Mouse (Mus musculus): ENCODE data around the gene Syt17.
"Not testable (repeated sequence)": the region's sequence is repeated elsewhere in the genome, so short reads cannot be mapped to it uniquely, and the experiment has no call there.

Gene Syt17

GRCm38 (mm10) chr7:118380056-118380455 lies 68.0 kb downstream of the Syt17 start:
- no peak for DNase-seq (ENCODE audit: low spot score in 2 of 2)

DNA sequence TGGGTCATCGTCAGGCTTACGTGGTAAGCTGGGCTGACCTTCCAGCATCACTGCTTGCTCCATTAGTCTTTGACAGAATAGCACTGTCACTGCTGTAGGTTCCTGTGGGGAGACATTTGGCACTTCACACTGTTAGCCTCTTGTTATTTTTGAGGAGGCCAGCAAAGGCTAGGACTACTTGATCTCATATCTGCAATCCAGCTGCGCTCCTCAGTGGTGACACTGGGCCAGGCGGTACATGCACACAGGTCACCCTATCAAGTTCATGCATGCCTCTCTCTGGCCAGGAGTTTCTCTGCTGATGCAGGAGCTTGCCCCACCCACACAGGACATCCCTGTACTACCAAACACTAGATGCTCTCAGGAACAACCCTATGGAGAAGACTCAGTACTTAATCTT lies 71.4 kb downstream of the Syt17 start:
- DNase-seq (ENCODE audit: low spot score in 2 of 2): no peak

- no peak for DNase-seq (ENCODE audit: low spot score in 2 of 2)
These were observed 72.7 kb downstream of the Syt17 start for GRCm38 (mm10) chr7:118375341-118375740.

DNA sequence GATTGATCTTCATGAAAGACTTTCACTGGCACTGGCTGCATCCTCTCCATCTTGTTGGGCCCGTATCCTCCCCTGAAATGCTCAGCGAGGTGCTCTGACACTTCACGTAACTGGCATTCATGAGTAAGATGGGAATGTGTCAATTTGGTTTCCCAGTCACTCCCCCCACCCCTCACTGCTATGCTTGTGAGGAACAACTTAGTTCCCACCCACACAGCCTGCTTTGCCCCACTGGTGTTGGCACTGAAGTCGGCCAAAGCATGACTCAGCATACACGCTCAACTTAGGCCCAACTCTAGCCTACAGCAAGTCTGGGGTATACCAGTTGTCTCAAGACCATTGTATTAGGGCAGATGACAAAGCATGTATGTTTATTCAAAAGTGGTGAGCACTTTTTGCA lies 76.7 kb downstream of the Syt17 start:
- DNase-seq (ENCODE audit: low spot score in 2 of 2): no peak

DNA sequence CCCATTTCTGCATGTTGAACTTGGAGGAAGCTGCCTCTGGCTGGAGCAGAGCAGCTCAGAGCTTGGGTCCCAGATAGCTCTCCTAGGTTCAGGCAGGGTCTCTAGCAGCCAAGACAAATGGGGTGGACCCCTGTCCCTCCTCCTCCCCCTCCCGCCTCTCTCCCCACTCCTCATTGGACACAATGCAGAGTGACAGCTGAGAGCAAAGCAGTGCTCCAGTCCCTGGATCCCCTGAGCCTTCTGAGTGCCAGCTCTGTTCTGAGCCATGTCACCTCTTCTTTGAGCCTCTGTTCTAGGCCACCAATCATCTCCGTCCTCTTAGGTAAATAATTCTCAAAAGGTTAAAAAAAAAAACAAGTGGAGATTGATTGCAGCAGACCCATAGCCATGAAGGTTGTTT lies 78.3 kb downstream of the Syt17 start:
- no peak for DNase-seq (ENCODE audit: low spot score in 2 of 2)

- DNase-seq (ENCODE audit: low spot score in 2 of 2): no peak
These were observed 82.1 kb downstream of the Syt17 start for GRCm38 (mm10) chr7:118365902-118366301.

- DNase-seq (ENCODE audit: low spot score in 2 of 2): no peak
These were observed 82.8 kb downstream of the Syt17 start for GRCm38 (mm10) chr7:118365251-118365650.

GRCm38 (mm10) chr7:118364353-118365007 lies 83.5 kb downstream of the Syt17 start:
- peak; percentile 91 to 94 for DNase-seq (ENCODE audit: low spot score in 2 of 2)

DNA sequence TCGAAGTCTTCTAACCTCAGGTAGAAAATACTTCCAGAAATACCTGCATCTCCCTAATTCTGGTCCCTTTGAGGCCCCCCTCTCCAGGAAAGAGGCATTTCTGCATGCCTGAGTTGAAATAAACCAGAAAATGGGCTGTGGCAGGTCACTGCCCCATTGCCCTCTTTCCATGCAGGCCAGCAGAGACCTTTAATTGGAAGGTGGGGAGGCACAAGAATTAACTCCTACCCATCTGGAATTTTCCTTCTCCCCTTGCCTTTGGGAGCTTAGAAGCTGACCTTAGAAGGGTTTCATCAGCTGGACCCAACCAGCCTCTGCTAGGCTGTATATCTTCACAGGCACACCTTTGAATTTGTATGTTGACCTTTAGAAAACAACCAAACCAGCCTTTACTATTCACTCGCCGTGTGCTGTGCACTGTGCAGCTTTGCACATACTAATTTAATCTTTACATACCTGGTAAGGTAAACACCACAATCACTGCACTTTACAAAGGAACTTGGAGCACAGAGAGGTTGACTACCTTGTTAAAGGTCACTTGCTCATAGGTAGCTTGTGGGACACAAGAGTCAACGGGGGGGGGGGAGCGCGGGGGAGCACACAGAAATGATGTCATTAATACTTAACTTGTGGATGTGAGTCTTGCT lies 84.3 kb downstream of the Syt17 start:
- DNase-seq (ENCODE audit: low spot score in 2 of 2): no peak

DNA sequence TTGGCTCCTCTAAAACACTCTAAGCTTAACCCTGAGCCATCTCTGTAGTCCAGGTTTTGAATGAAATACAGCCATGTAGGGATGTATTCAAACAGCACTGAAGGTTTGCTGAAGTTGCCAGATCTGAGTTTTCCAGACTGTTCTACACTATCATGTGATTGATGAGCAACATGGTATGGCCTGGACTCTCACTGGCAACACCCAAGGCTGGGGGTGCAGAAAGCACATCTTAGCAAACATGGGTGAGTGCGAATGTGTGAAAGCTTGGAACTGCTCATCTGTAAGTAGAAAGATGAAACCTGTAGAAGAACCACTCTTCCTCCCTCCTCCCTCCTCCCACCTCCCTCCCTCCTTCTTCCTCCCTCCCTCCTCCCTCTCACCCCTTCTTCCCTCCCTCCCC lies 85.1 kb downstream of the Syt17 start:
- no peak for DNase-seq (ENCODE audit: low spot score in 2 of 2)

- DNase-seq (ENCODE audit: low spot score in 2 of 2): no peak
These were observed 85.8 kb downstream of the Syt17 start for GRCm38 (mm10) chr7:118362258-118362657.

DNA sequence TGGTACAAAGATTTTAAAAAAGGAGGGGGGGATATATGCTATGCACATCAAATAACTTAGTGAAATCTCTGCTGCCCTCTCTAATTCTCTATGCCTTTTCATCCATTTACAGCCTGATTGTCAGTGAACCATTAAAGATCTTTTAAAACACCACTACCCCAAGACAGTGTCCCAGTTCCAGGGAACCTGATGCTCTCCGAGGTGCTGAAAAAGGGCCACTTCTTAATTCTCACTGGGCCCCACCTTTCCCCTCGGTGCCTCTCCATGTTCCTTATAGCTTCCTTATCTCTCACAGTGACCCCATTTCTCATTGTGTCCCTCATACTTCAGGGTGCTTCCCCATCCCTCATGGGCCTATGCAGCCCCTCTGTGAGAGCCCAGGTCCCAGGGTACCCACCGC lies 89.0 kb downstream of the Syt17 start:
- DNase-seq (ENCODE audit: low spot score in 2 of 2): no peak

GRCm38 (mm10) chr7:118356410-118357005 lies 91.5 kb downstream of the Syt17 start:
- DNase-seq (ENCODE audit: low spot score in 2 of 2): not testable (repeated sequence)

DNA sequence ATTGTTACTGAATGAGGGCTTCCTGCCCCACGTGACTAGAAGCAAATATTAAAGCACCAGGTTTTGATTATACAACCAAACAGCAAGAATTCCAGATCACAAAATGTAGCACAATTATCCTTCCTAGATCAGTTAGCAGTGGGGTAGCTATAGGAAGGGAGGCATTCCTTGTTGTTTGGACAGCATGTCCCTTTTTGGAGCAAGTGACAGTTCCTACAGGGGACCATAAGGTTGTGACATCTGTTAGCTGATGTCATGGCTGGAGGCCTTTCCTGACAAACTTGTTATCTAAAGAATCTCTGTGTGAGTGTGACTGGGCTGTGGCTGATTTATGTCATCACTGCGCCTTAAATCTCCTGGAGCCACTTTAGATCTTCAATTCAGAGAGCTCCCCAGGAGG lies 97.2 kb downstream of the Syt17 start:
- no peak for DNase-seq (ENCODE audit: low spot score in 2 of 2)

DNA sequence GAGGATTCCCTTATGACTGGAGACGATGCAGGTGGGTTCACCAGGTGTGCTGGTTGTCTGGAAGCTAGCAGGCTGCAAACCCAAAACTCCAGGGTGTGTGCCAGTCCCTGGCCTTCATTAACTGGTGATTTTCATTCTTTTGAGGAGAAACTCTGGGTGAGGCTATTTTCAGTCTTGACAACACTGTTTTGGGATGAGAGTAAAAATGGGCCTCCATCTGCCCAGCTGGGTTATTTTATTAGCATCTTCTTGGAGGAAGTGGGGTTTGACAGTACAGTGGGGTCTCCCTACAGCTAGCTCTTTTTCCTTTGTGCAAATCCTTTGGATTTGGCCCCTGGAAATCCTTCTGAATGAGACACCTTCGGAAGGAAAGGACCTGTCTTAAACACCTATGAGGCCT lies 101.1 kb downstream of the Syt17 start:
- DNase-seq (ENCODE audit: low spot score in 2 of 2): no peak

DNA sequence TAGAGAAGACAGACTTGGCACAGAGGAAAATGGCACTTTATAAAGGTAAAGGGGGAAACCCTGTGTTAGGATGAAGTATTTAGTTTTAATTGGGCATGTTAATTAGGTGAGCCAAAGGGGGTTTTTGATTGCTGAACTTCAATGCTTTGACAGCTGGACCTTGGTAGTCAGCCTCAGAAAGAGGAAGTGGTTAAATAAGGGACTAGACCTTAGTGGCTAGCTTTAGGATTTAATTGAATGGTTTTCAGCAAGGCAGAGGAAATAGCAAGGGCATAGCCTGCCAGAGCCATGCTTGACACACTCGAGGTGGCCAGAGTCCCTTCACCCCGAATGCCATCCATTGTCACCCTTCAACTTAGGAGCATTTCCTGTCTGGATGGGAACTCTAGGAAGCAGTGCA lies 101.6 kb downstream of the Syt17 start:
- DNase-seq (ENCODE audit: low spot score in 2 of 2): no peak

DNA sequence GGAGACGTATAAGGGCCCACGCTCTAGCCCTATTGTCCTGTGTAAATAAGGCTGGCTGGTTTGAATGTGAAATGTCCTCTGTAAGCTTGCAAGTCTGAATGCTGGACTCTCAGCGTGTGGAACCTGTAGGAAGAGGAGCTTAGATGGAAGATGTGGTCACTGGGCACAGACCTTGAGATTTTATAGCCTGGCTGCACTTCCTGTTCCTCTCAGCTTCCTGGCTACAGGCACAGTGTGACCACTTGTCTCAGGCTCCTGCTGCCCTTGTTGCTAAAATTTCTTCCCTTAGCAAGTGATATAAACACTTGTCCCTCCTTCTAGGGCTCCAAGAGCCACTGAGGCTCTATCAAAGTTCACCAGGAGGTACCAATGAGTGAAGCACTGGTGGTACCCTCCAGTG lies 102.6 kb downstream of the Syt17 start:
- DNase-seq (ENCODE audit: low spot score in 2 of 2): no peak

DNA sequence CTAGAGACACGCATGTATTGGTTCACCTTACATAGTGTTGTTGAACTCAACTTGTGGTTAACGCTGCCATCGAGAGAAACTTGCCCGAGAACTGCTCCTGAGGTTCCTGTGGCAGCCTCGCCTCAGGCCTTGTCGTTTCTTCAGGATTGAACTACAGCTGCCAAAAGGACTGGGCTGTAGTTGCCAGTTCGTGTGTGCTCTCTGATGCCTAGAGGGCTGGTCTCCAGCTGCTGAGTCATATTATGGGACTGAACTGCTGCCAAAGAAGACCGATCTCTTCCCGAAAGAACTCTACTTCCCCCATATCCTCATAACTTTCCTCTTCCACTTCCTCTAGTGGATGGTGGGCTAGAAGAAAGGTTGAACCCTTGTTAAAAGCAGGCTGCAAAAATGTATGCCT lies 103.3 kb downstream of the Syt17 start:
- no peak for DNase-seq (ENCODE audit: low spot score in 2 of 2)

Data from right cerebral cortex, postnatal 10 days (tissue).